Mouse (Mus musculus): ENCODE results near the gene Tsc2.

Gene Tsc2

GRCm38 (mm10) chr17:24597989-24598388 is 34.4 kb downstream of the Tsc2 start:
- no peak for TF ChIP-seq GATA4 (IDR thresholded peaks at IDR 0.05; ENCODE audit: insufficient replicate concordance, low read length)

GRCm38 (mm10) chr17:24596471-24597183 is 35.8 kb downstream of the Tsc2 start:
- TF ChIP-seq GATA4 (IDR thresholded peaks at IDR 0.05; ENCODE audit: insufficient replicate concordance, low read length), result no peak

- TF ChIP-seq GATA4 (IDR thresholded peaks at IDR 0.05; ENCODE audit: insufficient replicate concordance, low read length), result no peak
Observed at GRCm38 (mm10) chr17:24596073-24596466, 36.4 kb downstream of the Tsc2 start.

- no peak for TF ChIP-seq GATA4 (IDR thresholded peaks at IDR 0.05; ENCODE audit: insufficient replicate concordance, low read length)
Observed at GRCm38 (mm10) chr17:24595126-24596072, 37.0 kb downstream of the Tsc2 start.

- no peak for TF ChIP-seq GATA4 (IDR thresholded peaks at IDR 0.05; ENCODE audit: insufficient replicate concordance, low read length)
Observed at GRCm38 (mm10) chr17:24593992-24594890, 38.2 kb downstream of the Tsc2 start.

GRCm38 (mm10) chr17:24593248-24593647 is 39.2 kb downstream of the Tsc2 start:
- TF ChIP-seq GATA4 (IDR thresholded peaks at IDR 0.05; ENCODE audit: insufficient replicate concordance, low read length), result no peak

GRCm38 (mm10) chr17:24591695-24592094 is 40.7 kb downstream of the Tsc2 start:
- TF ChIP-seq GATA4 (IDR thresholded peaks at IDR 0.05; ENCODE audit: insufficient replicate concordance, low read length), result no peak

GRCm38 (mm10) chr17:24590943-24591342 is 41.5 kb downstream of the Tsc2 start:
- no peak for TF ChIP-seq GATA4 (IDR thresholded peaks at IDR 0.05; ENCODE audit: insufficient replicate concordance, low read length)

- TF ChIP-seq GATA4 (IDR thresholded peaks at IDR 0.05; ENCODE audit: insufficient replicate concordance, low read length), result no peak
Observed at GRCm38 (mm10) chr17:24586532-24586931, 45.9 kb downstream of the Tsc2 start.

GRCm38 (mm10) chr17:24584520-24584919 is 47.9 kb downstream of the Tsc2 start:
- no peak for TF ChIP-seq GATA4 (IDR thresholded peaks at IDR 0.05; ENCODE audit: insufficient replicate concordance, low read length)

- TF ChIP-seq GATA4 (IDR thresholded peaks at IDR 0.05; ENCODE audit: insufficient replicate concordance, low read length), result no peak
Observed at GRCm38 (mm10) chr17:24583599-24584460, 48.6 kb downstream of the Tsc2 start.

- no peak for TF ChIP-seq GATA4 (IDR thresholded peaks at IDR 0.05; ENCODE audit: insufficient replicate concordance, low read length)
Observed at GRCm38 (mm10) chr17:24580287-24580686, 52.1 kb downstream of the Tsc2 start.

- TF ChIP-seq GATA4 (IDR thresholded peaks at IDR 0.05; ENCODE audit: insufficient replicate concordance, low read length), result no peak
Observed at GRCm38 (mm10) chr17:24579532-24579931, 52.9 kb downstream of the Tsc2 start.

- TF ChIP-seq GATA4 (IDR thresholded peaks at IDR 0.05; ENCODE audit: insufficient replicate concordance, low read length), result no peak
Observed at GRCm38 (mm10) chr17:24573811-24574210, 58.6 kb downstream of the Tsc2 start.

All from liver, adult (tissue).